Mouse (Mus musculus): Measurements from ENCODE around the gene Slc8a1. TPM values are rescaled to one million over a fixed set of nuclear protein-coding genes. Genes with fewer than 3 reads are reported as not detected.

Slc8a1 gene
- total and polyA plus RNA-seq, 3 experiments: 49.9 to 460 (median 426) TPM

GRCm38 (mm10) chr17:81416361-81417114 lies 321.6 kb downstream of the Slc8a1 start:
- no peak for TF ChIP-seq CTCF (IDR thresholded peaks at IDR 0.05)
- no peak for TF ChIP-seq POLR2A (IDR thresholded peaks at IDR 0.05; ENCODE audit: insufficient read depth, low read depth, low read length)
- no peak for TF ChIP-seq EP300 (IDR thresholded peaks at IDR 0.05; ENCODE audit: insufficient read depth, low read depth, low read length)
- H3K36me3 ChIP-seq (ENCODE audit: control insufficient read depth, insufficient read depth, low read length): peaks cover 2% of the 10 kb centered on the region
- intact Hi-C loops (cut with DNase I): no loop called here

GRCm38 (mm10) chr17:81412736-81413135 lies 325.4 kb downstream of the Slc8a1 start:
- Histone ChIP-seq H3K4me1 (ENCODE audit: control insufficient read depth, insufficient read depth, low read length) (no peaks in the 10 kb centered on the region), H3K4me3 (no peak overlapping the region), H3K27ac (no peak overlapping the region), H3K27me3 (ENCODE audit: control insufficient read depth, insufficient read depth, low read length) (no peaks in the 10 kb centered on the region), H3K36me3 (ENCODE audit: control insufficient read depth, insufficient read depth, low read length) (no peaks in the 10 kb centered on the region; the same call in none of the 2 replicates), H3K79me2 (replicated peaks; ENCODE audit: control insufficient read depth, insufficient read depth, low read length) (no peaks in the 10 kb centered on the region), H3K9ac (ENCODE audit: low read depth, low read length) (no peak overlapping the region)
- intact Hi-C loops (cut with DNase I): no loop called here
- 80% methylated on average over 4 of the region's 4 CpGs for WGBS
- no peak for TF ChIP-seq CTCF (IDR thresholded peaks at IDR 0.05)
- TF ChIP-seq EP300 (IDR thresholded peaks at IDR 0.05; ENCODE audit: insufficient read depth, low read depth, low read length): no peak
- no peak for TF ChIP-seq POLR2A (IDR thresholded peaks at IDR 0.05; ENCODE audit: insufficient read depth, low read depth, low read length)
- DNase-seq: no peak

More at GRCm38 (mm10) chr17:81416361-81417114, 321.6 kb downstream of the Slc8a1 start:
- no peaks in the 10 kb centered on the region for H3K79me2 ChIP-seq (replicated peaks; ENCODE audit: control insufficient read depth, insufficient read depth, low read length)
- H3K27ac ChIP-seq: no peak overlapping the region
- H3K4me1 ChIP-seq (ENCODE audit: control insufficient read depth, insufficient read depth, low read length): no peaks in the 10 kb centered on the region
- DNase-seq: no peak
- WGBS: 80% methylated on average over 6 of the region's 6 CpGs
- no peak overlapping the region for H3K9ac ChIP-seq (ENCODE audit: low read depth, low read length)
- H3K4me3 ChIP-seq: no peak overlapping the region
- no peaks in the 10 kb centered on the region for H3K27me3 ChIP-seq (ENCODE audit: control insufficient read depth, insufficient read depth, low read length)

DNA sequence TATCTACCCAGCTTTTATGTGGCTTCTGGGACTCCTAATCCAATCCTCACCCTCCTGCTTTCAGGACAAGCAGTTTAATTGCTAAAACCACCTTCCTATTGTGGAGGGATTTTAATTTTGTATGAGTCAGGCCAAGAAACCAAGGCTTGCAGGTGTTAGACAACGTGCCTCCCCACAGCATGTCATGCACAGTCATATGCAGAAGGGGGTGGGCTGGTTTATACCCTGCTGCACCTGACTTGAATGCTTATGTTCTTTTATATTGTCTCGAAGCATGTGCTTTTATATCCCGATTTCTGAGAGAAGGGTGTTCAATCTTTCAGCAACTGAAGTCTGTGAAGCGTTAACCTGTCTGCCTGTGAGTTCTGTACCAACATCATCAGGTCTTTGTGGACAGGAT lies 334.0 kb downstream of the Slc8a1 start:
- Histone ChIP-seq H3K36me3 (ENCODE audit: control insufficient read depth, insufficient read depth, low read length) (peaks cover 23% of the 10 kb centered on the region), H3K27ac (peak overlapping the region; percentile 57; the same call in 1 of the 2 replicates), H3K79me2 (replicated peaks; ENCODE audit: control insufficient read depth, insufficient read depth, low read length) (no peaks in the 10 kb centered on the region), H3K4me3 (no peak overlapping the region), H3K9ac (ENCODE audit: low read depth, low read length) (no peak overlapping the region), H3K4me1 (ENCODE audit: control insufficient read depth, insufficient read depth, low read length) (peaks cover 3% of the 10 kb centered on the region), H3K27me3 (ENCODE audit: control insufficient read depth, insufficient read depth, low read length) (no peaks in the 10 kb centered on the region)
- no peak for TF ChIP-seq POLR2A (IDR thresholded peaks at IDR 0.05; ENCODE audit: insufficient read depth, low read depth, low read length)
- TF ChIP-seq EP300 (IDR thresholded peaks at IDR 0.05; ENCODE audit: insufficient read depth, low read depth, low read length): no peak
- TF ChIP-seq CTCF (IDR thresholded peaks at IDR 0.05): no peak
- intact Hi-C loops (cut with DNase I): no loop called here
- DNase-seq: no peak
- WGBS: 75% methylated on average over 4 of the region's 4 CpGs

GRCm38 (mm10) chr17:81403121-81403520 lies 335.1 kb downstream of the Slc8a1 start:
- peak; percentile 51 to 62 for DNase-seq
- intact Hi-C loops (cut with DNase I): no loop called here
- Histone ChIP-seq H3K27me3 (ENCODE audit: control insufficient read depth, insufficient read depth, low read length) (no peaks in the 10 kb centered on the region), H3K4me3 (no peak overlapping the region), H3K4me1 (ENCODE audit: control insufficient read depth, insufficient read depth, low read length) (peaks cover 3% of the 10 kb centered on the region), H3K79me2 (replicated peaks; ENCODE audit: control insufficient read depth, insufficient read depth, low read length) (no peaks in the 10 kb centered on the region), H3K36me3 (ENCODE audit: control insufficient read depth, insufficient read depth, low read length) (peaks cover 23% of the 10 kb centered on the region), H3K9ac (ENCODE audit: low read depth, low read length) (no peak overlapping the region), H3K27ac (peak overlapping the region; percentile 57)
- 61% methylated on average over 4 of the region's 4 CpGs for WGBS
- peak; percentile 29 for TF ChIP-seq CTCF (IDR thresholded peaks at IDR 0.05)
- TF ChIP-seq POLR2A (IDR thresholded peaks at IDR 0.05; ENCODE audit: insufficient read depth, low read depth, low read length): no peak
- no peak for TF ChIP-seq EP300 (IDR thresholded peaks at IDR 0.05; ENCODE audit: insufficient read depth, low read depth, low read length)

- H3K4me1 ChIP-seq (ENCODE audit: control insufficient read depth, insufficient read depth, low read length): peaks cover 3% of the 10 kb centered on the region
- intact Hi-C loops (cut with DNase I): no loop called here
- no peak overlapping the region for H3K9ac ChIP-seq (ENCODE audit: low read depth, low read length)
- peak overlapping the region; percentile 57 for H3K27ac ChIP-seq
- 12% methylated on average over 2 of the region's 2 CpGs for WGBS
- H3K36me3 ChIP-seq (ENCODE audit: control insufficient read depth, insufficient read depth, low read length): peaks cover 23% of the 10 kb centered on the region
- no peaks in the 10 kb centered on the region for H3K27me3 ChIP-seq (ENCODE audit: control insufficient read depth, insufficient read depth, low read length)
- H3K79me2 ChIP-seq (replicated peaks; ENCODE audit: control insufficient read depth, insufficient read depth, low read length): no peaks in the 10 kb centered on the region
- H3K4me3 ChIP-seq: no peak overlapping the region
- peak; percentile 74 to 84 for DNase-seq
- TF ChIP-seq CTCF (IDR thresholded peaks at IDR 0.05) (0 out of 2 replicates have a peak, but pooled peaks have one; percentile 12), POLR2A (IDR thresholded peaks at IDR 0.05; ENCODE audit: insufficient read depth, low read depth, low read length) (no peak), EP300 (IDR thresholded peaks at IDR 0.05; ENCODE audit: insufficient read depth, low read depth, low read length) (0 out of 2 replicates have a peak, but pooled peaks have one; percentile 68)
These were observed 335.5 kb downstream of the Slc8a1 start for GRCm38 (mm10) chr17:81402636-81403035.

GRCm38 (mm10) chr17:81400377-81400776 lies 337.8 kb downstream of the Slc8a1 start:
- Histone ChIP-seq H3K9ac (ENCODE audit: low read depth, low read length) (no peak overlapping the region), H3K36me3 (ENCODE audit: control insufficient read depth, insufficient read depth, low read length) (peaks cover 15% of the 10 kb centered on the region), H3K27ac (no peak overlapping the region), H3K79me2 (replicated peaks; ENCODE audit: control insufficient read depth, insufficient read depth, low read length) (no peaks in the 10 kb centered on the region; the same call in 1 of the 2 replicates), H3K4me3 (no peak overlapping the region), H3K27me3 (ENCODE audit: control insufficient read depth, insufficient read depth, low read length) (no peaks in the 10 kb centered on the region), H3K4me1 (ENCODE audit: control insufficient read depth, insufficient read depth, low read length) (peaks cover 3% of the 10 kb centered on the region)
- TF ChIP-seq POLR2A (IDR thresholded peaks at IDR 0.05; ENCODE audit: insufficient read depth, low read depth, low read length) (no peak), EP300 (IDR thresholded peaks at IDR 0.05; ENCODE audit: insufficient read depth, low read depth, low read length) (no peak), CTCF (IDR thresholded peaks at IDR 0.05) (no peak)
- no peak for DNase-seq
- intact Hi-C loops (cut with DNase I): no loop called here
- 77% methylated on average over 5 of the region's 5 CpGs for WGBS

All from heart, adult 2 months (tissue).